In the genomic region with DNA sequence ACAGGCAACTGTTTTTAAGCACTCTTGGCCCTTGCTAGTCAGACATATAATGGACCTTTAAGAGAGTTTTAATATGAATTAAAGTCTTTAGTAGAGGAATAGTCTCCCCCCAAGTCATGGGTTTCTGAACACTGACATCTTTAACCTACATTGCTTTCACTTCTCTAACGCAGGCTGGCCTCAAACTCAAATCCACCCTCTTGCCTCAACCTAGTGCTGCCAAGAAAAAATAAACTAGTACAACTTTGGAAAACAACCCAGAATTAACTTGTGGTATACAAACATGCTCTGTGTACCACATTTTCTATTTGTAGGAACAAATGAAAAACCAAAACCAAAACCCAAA, we compare ENCODE assay signal across 14 mouse cellular contexts.
DNase-seq lines count a peak whose midpoint lies in the region; ATAC-seq and TF ChIP-seq lines count a peak whose summit lies in the region.
"Had no signal": no experiment of that assay in that cellular context is flagged by ENCODE, and none has a peak within 500 bp of the region (broad histone marks: within the 10 kb centered on the region; RNA-seq: fewer than 3 reads in every experiment).

No protein-coding gene starts in this region.

- DNase-seq in liver, adult 2 months (ENCODE audit: extremely low read depth, low read depth, low spot score): peak; percentile 12
- no peak for DNase-seq in liver
- no peak for DNase-seq in stomach, postnatal 0 days (ENCODE audit: low spot score)
- no peak for DNase-seq in thymus, postnatal 4 days
- DNase-seq: cerebellum, adult 8-10 months; heart, postnatal 14 days; liver, embryonic 13.5 days had no signal

- H3K36me3 ChIP-seq in liver, adult 2 months (ENCODE audit: control insufficient read depth, insufficient read depth, low read length): peaks cover 2% of the 10 kb centered on the region; the same call in 1 of the 2 replicates
- no peaks in the 10 kb centered on the region for H3K36me3 ChIP-seq in macrophage (ENCODE audit: inconsistent target)
- H3K36me3 ChIP-seq in stomach, postnatal 0 days (ENCODE audit: control insufficient read depth, insufficient read depth, low read length): no peaks in the 10 kb centered on the region
- H3K36me3 ChIP-seq: liver, embryonic 13.5 days; midbrain, embryonic 12.5 days had no signal

- WGBS in liver, adult 2 months: 31% methylated on average over 1 of the region's 1 CpGs
- 29% methylated on average over 1 of the region's 1 CpGs for WGBS in macrophage (ENCODE audit: missing documents)
- WGBS in stomach, postnatal 0 days: 55% methylated on average over 1 of the region's 1 CpGs

- no peak for TF ChIP-seq POLR2A in liver, adult 2 months (IDR thresholded peaks at IDR 0.05; ENCODE audit: extremely low read depth, insufficient read depth, low read length)

- H3K27me3 ChIP-seq in liver, adult 2 months (ENCODE audit: control insufficient read depth, insufficient read depth, low read length): no peaks in the 10 kb centered on the region
- H3K27me3 ChIP-seq in stomach, postnatal 0 days (ENCODE audit: control insufficient read depth, insufficient read depth, low read length): no peaks in the 10 kb centered on the region
- H3K27me3 ChIP-seq: liver, embryonic 13.5 days; midbrain, embryonic 12.5 days had no signal

- peaks cover 6% of the 10 kb centered on the region for H3K79me2 ChIP-seq in liver, adult 2 months (ENCODE audit: control insufficient read depth, insufficient read depth, low read length)
- peaks cover 74% of the 10 kb centered on the region for H3K79me2 ChIP-seq in macrophage (ENCODE audit: inconsistent target)

- TF ChIP-seq CTCF in liver, adult 2 months (IDR thresholded peaks at IDR 0.05; ENCODE audit: low read depth, low read length): no peak
- TF ChIP-seq CTCF in stomach, postnatal 0 days (IDR thresholded peaks at IDR 0.05; ENCODE audit: low read depth): no peak

- no peak overlapping the region for H3K4me2 ChIP-seq in stomach, postnatal 0 days (replicated peaks; ENCODE audit: low read depth)
- H3K4me2 ChIP-seq: liver, embryonic 13.5 days; midbrain, embryonic 12.5 days had no signal

- H3K9ac ChIP-seq in liver, adult 2 months (ENCODE audit: low read depth, low read length): no peak overlapping the region
- H3K9ac ChIP-seq in stomach, postnatal 0 days (ENCODE audit: low read length): no peak overlapping the region
- H3K9ac ChIP-seq: liver, embryonic 13.5 days; midbrain, embryonic 12.5 days had no signal

- H3K4me3 ChIP-seq in liver, adult 2 months (ENCODE audit: insufficient read depth, low read depth, low read length): no peak overlapping the region
- no peak overlapping the region for H3K4me3 ChIP-seq in macrophage (ENCODE audit: inconsistent target)
- H3K4me3 ChIP-seq in stomach, postnatal 0 days (ENCODE audit: low read depth, low read length): no peak overlapping the region
- H3K4me3 ChIP-seq: heart, adult 2 months; left cerebral cortex, adult 2 months; liver, embryonic 13.5 days; midbrain, embryonic 12.5 days had no signal

- ATAC-seq in common myeloid progenitor, adult 5-6 weeks (replicated peaks; ENCODE audit: low read depth, poor library complexity, severe bottlenecking): peak; percentile 42; the same call in 1 of the 2 replicates
- ATAC-seq in stomach, postnatal 0 days (ENCODE audit: low FRiP score, low TSS enrichment): no peak
- no peak for ATAC-seq in frontal cortex, adult (ENCODE audit: low TSS enrichment)
- ATAC-seq: hindbrain, postnatal 0 days had no signal

- TF ChIP-seq EP300 in stomach, postnatal 0 days (optimal IDR thresholded peaks at IDR 0.05): no peak

- no peak overlapping the region for H3K27ac ChIP-seq in liver, adult 2 months (replicated peaks; ENCODE audit: insufficient read depth, low read depth, low read length)
- peak overlapping the region; percentile 57 for H3K27ac ChIP-seq in macrophage
- peak overlapping the region; percentile 40 for H3K27ac ChIP-seq in stomach, postnatal 0 days (replicated peaks)
- H3K27ac ChIP-seq: heart, adult 2 months; hindbrain, postnatal 0 days; left cerebral cortex, adult 2 months; liver, embryonic 13.5 days; midbrain, embryonic 12.5 days had no signal

- no peaks in the 10 kb centered on the region for H3K9me3 ChIP-seq in stomach, postnatal 0 days (ENCODE audit: control insufficient read depth, low read length)
- H3K9me3 ChIP-seq: liver, embryonic 13.5 days; midbrain, embryonic 12.5 days had no signal

- H3K4me1 ChIP-seq in liver, adult 2 months (ENCODE audit: control insufficient read depth, insufficient read depth, low read length): peaks cover 7% of the 10 kb centered on the region
- peaks cover 2% of the 10 kb centered on the region; the same call in 1 of the 2 replicates for H3K4me1 ChIP-seq in stomach, postnatal 0 days (replicated peaks; ENCODE audit: control insufficient read depth, insufficient read depth)
- H3K4me1 ChIP-seq: midbrain, embryonic 12.5 days had no signal
